Mouse (Mus musculus) forebrain, embryonic 11.5 days (tissue): ENCODE data around the gene Lcn3. TPM values are rescaled to one million over a fixed set of nuclear protein-coding genes. Genes with fewer than 3 reads are reported as not detected.

Source experiments
- ATAC-seq: fragments of 200-750 bp; cut with Nextera tagmentation; replicated peaks from 2 replicates; pipeline ENCODE4 v1.8.0; 2017; ENCODE audit warnings: moderate TSS enrichment; ENCODE audit not compliant: low FRiP score
- DNase-seq: peaks from one replicate; pipeline ENCODE4 v3.0.0-alpha.2; 2017; ENCODE audit warnings: low spot score
- H3K27ac ChIP-seq: fragments of 300-500 bp; sonication (generic); 2 replicates; pipeline ENCODE4 v1.5.1; 2014; ENCODE audit warnings: low read depth, low read length
- H3K27me3 ChIP-seq: fragments of 300-500 bp; sonication (generic); 2 replicates; pipeline ENCODE4 v1.6.1; 2014; ENCODE audit warnings: mild to moderate bottlenecking, low read length, mixed read lengths; ENCODE audit not compliant: control insufficient read depth, insufficient read depth
- H3K36me3 ChIP-seq: fragments of 300-500 bp; sonication (generic); 2 replicates; pipeline ENCODE4 v1.6.1; 2014; ENCODE audit warnings: mild to moderate bottlenecking, low read length, moderate library complexity, mixed read lengths; ENCODE audit not compliant: control insufficient read depth, insufficient read depth
- H3K4me1 ChIP-seq: fragments of 300-500 bp; sonication (generic); replicated peaks from 2 replicates; pipeline ENCODE4 v1.6.1; 2014; ENCODE audit warnings: low read length, mixed read lengths; ENCODE audit not compliant: control insufficient read depth, insufficient read depth
- H3K4me2 ChIP-seq: fragments of 300-500 bp; sonication (generic); 2 replicates; pipeline ENCODE4 v1.6.1; 2014; ENCODE audit warnings: low read depth, mild to moderate bottlenecking, low read length, moderate library complexity, mixed read lengths; ENCODE audit not compliant: severe bottlenecking
- H3K4me3 ChIP-seq: fragments of 300-500 bp; sonication (generic); 2 replicates; pipeline ENCODE4 v1.5.1; 2014; ENCODE audit warnings: low read depth, low read length
- H3K9ac ChIP-seq: fragments of 300-500 bp; sonication (generic); 2 replicates; pipeline ENCODE4 v1.6.1; 2014; ENCODE audit warnings: low read length
- H3K9me3 ChIP-seq: fragments of 300-500 bp; sonication (generic); 2 replicates; pipeline ENCODE4 v1.6.1; 2016; ENCODE audit warnings: low read length, mixed read lengths; ENCODE audit not compliant: control insufficient read depth
- WGBS: fragments of 180-500 bp; shearing (Covaris S2); extraction: QIAGEN DNeasy Blood & Tissue Kit; methylation state at CpG from one replicate; pipeline ENCODE4 v1.1.7; 2014; 5-methylcytosine and 5-hydroxymethylcytosine counted together
- polyA plus RNA-seq: library from polyadenylated mRNA; unstranded; fragments of >200 nt; fragmentation: Nextera tagmentation; extraction: Ambion mirVana; gene quantifications from 2 replicates; pipeline ENCODE4 v1.2.1, GENCODE M21; 2014

The Lcn3 gene
- polyA plus RNA-seq, 1 experiment from 2014 or later: not detected

DNA sequence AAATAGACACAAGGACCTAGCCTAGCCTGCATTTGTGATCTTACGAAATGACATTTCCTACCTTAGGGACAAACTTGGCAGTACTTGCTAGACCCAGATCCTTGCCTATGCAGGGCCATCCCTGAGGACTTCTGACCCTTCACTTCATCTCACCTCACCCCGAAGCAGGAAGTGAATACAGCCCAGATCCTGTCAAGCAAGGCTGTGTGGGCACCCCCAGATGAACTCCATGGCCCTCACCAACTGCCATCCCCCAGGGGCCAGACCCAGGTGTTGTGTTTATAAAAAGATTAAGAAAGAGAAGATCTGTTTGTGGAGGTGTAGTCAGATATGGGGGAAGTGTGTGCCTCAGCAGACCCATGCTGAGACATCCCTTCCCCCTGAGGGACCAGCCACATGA is 9.3 kb downstream of the Lcn3 start:
- H3K27me3 ChIP-seq: no peaks in the 10 kb centered on the region
- no peaks in the 10 kb centered on the region for H3K4me1 ChIP-seq
- H3K4me2 ChIP-seq: no peak overlapping the region
- no peaks in the 10 kb centered on the region for H3K9me3 ChIP-seq
- DNase-seq: no peak
- H3K9ac ChIP-seq: no peak overlapping the region
- 81% methylated on average over 2 of the region's 2 CpGs for WGBS
- H3K27ac ChIP-seq: no peak overlapping the region
- H3K4me3 ChIP-seq: no peak overlapping the region
- ATAC-seq: no peak
- H3K36me3 ChIP-seq: no peaks in the 10 kb centered on the region

DNA sequence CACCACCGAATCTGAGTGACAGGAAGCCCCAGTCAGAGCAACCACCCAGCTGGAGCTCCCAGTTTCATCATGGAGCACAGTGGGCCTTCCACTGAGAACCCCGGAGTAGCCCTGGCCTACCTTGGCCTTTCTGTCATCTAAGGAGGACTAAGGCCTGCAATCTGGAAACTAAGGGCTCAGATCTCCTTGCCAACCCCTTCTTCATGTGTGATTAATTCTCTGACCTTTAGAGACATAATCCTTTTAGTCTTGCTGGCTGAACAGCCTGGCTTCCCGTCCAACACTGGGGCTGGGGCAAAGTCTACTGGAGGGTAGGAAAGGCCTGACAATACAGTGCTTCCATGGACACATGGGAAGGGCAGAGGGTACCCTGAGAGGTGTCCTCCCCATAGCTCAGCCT is 10.6 kb downstream of the Lcn3 start:
- 62% methylated on average over 3 of the region's 3 CpGs for WGBS

DNA sequence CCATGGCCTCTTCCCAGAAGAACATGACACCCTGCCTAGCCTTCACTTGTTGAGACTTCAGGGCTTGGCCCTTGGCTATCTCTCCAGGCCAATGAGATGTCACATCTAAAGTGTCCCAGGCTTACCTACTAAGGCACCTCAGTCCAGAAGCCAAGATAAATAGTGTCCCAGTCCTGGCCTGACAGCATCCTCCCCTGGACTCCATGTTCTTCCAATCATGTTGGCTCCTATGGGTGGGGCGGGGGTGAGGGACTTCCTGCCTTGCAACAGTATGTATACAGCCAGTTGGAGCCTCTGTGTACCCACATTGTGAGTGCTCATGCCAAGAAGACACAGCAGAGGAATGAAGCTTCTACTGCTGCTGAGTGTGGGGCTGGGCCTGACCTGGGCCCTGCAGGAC is 11.3 kb downstream of the Lcn3 start, which contains the start of gene Lcn11:
Lcn11 (plus strand) TSS at position 301 of the 400 bp plus-strand sequence.
- H3K27me3 ChIP-seq: no peaks in the 10 kb centered on the region
- H3K36me3 ChIP-seq: no peaks in the 10 kb centered on the region
- no peak within 1 kb of the TSS for H3K9ac ChIP-seq
- no peak within 1 kb of the TSS for H3K4me3 ChIP-seq
- no peak within 1 kb of the TSS for H3K27ac ChIP-seq
- no peak for ATAC-seq
- no peak for DNase-seq
- WGBS: 96% methylated on average over 1 of the region's 1 CpGs
- no peaks in the 10 kb centered on the region for H3K4me1 ChIP-seq
- H3K9me3 ChIP-seq: no peaks in the 10 kb centered on the region
- no peak within 1 kb of the TSS for H3K4me2 ChIP-seq

More for the DNA sequence above, 10.6 kb downstream of the Lcn3 start:
- Histone ChIP-seq H3K9me3 (no peaks in the 10 kb centered on the region), H3K4me2 (no peak overlapping the region), H3K27ac (no peak overlapping the region), H3K9ac (no peak overlapping the region), H3K27me3 (no peaks in the 10 kb centered on the region), H3K36me3 (no peaks in the 10 kb centered on the region), H3K4me3 (no peak overlapping the region), H3K4me1 (no peaks in the 10 kb centered on the region)
- no peak for ATAC-seq
- no peak for DNase-seq

DNA sequence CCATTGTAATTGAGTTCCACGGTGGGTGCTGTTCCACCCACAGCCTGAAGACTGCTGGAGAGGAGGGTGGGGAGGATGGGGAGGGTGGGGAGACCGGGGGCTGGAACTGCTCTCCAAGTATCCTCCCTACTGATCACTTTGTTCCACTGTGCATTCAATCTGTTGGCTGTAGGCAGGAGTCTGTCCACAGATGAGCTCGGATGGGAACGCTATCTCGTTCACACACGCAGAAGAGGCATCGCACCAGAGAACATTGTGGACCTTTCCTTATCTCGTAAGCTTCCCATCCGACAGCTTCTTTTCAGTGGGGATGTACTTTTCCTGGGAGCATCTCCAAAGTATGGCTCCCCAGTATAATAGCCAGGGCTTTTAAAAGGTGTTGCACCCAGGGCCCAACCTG is 13.7 kb downstream of the Lcn3 start:
- H3K9me3 ChIP-seq: no peaks in the 10 kb centered on the region
- no peaks in the 10 kb centered on the region for H3K4me1 ChIP-seq
- no peaks in the 10 kb centered on the region for H3K27me3 ChIP-seq
- DNase-seq (no peak), ATAC-seq (no peak)
- H3K27ac ChIP-seq: no peak overlapping the region
- H3K4me3 ChIP-seq: no peak overlapping the region
- no peak overlapping the region for H3K9ac ChIP-seq
- WGBS: 91% methylated on average over 9 of the region's 9 CpGs
- no peaks in the 10 kb centered on the region for H3K36me3 ChIP-seq
- H3K4me2 ChIP-seq: no peak overlapping the region

DNA sequence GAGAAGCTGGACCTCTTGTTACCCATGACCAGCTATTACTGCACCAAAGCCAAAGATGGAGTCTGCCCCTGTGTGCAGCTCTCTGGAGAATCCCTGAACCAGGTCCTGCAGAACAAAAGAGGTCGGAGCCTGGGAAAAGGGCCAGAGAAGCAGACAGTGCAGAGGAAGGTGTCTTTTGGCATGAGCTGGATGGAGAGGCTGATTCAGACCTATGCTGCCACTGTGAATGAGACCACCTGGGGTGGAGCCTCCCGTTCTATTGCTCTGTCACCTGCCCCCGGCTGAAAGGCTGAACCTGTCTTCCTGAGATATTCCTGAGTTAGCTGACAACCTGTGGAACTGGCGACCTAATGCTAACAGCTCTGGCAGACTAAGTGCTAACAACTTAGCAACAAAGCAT is 15.6 kb downstream of the Lcn3 start:
- WGBS: 72% methylated on average over 4 of the region's 4 CpGs
- H3K4me3 ChIP-seq: no peak overlapping the region
- no peaks in the 10 kb centered on the region for H3K36me3 ChIP-seq
- no peaks in the 10 kb centered on the region for H3K27me3 ChIP-seq
- ATAC-seq (no peak), DNase-seq (no peak)
- H3K4me2 ChIP-seq: no peak overlapping the region
- H3K27ac ChIP-seq: no peak overlapping the region
- no peaks in the 10 kb centered on the region for H3K9me3 ChIP-seq
- no peaks in the 10 kb centered on the region for H3K4me1 ChIP-seq
- no peak overlapping the region for H3K9ac ChIP-seq

DNA sequence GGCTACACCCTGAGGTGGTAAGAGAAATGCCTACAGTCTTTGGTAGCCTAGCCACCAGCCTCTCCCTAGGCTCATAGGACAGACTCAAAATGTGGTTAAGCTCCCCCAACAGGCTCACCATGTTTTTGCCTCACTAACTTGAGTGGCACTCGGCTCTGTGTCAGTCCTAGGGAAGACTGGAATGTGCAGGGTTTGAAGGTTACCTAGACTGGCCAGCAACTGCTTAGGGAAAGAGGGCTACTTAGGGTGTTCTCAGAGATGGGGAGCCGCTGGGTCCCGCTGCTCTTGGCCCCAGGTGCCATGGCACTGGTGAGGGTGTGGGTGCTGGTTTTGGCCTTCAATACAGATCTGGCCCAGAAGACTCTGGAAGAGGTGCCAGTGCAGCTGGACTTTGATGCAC is 16.6 kb downstream of the Lcn3 start, which contains the start of gene Gm13539:
Gm13539 (plus strand) TSS at position 301 of the 400 bp plus-strand sequence.
- Histone ChIP-seq H3K27me3 (no peaks in the 10 kb centered on the region), H3K36me3 (no peaks in the 10 kb centered on the region)
- ATAC-seq: no peak

DNA sequence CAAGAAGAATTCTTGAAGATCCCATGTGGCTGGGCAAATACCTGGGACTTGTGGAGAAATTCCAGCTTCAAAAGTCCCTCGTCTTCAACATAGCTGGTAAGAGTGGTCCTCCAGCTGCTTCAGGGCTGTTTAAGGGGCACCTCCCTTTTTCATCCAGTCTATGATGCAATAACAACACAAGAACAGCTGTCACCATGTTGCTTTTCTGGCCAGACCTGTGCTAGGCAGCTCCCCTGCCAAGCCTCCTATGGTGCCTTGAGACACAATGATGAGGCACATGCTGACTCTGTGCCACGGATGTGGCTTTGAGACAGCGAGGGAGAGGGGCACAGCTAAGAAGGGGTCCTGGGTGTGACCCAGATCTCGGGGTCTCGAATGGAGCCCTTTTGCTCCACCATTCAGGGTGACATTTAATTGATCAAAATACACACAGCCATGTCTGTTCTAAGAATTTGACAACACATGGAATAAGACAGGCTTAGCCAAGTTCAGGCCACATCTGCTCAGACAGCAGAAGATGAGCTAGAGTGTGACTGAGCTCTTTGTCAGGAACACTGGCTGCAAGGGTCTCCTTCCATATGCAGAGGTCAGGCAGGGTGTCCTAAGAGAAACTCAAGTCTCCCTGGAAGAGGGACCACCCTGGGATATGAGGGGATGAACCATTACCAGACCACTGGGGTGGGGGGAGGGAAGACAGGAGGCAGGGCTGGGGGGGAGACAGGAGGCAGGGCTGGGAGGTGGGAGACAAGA is 20.4 kb downstream of the Lcn3 start:
- ATAC-seq (no peak), DNase-seq (no peak)
- Histone ChIP-seq H3K4me3 (no peak overlapping the region), H3K27ac (no peak overlapping the region), H3K4me1 (no peaks in the 10 kb centered on the region), H3K36me3 (no peaks in the 10 kb centered on the region), H3K9ac (no peak overlapping the region), H3K27me3 (no peaks in the 10 kb centered on the region), H3K9me3 (no peaks in the 10 kb centered on the region), H3K4me2 (no peak overlapping the region)
- WGBS: 83% methylated on average over 5 of the region's 5 CpGs

More for the DNA sequence above, 16.6 kb downstream of the Lcn3 start, which contains the start of gene Gm13539:
- DNase-seq: no peak
- Histone ChIP-seq H3K27ac (no peak within 1 kb of the TSS), H3K4me3 (no peak within 1 kb of the TSS), H3K4me1 (no peaks in the 10 kb centered on the region), H3K9me3 (no peaks in the 10 kb centered on the region), H3K4me2 (no peak within 1 kb of the TSS), H3K9ac (no peak within 1 kb of the TSS)
- WGBS: 88% methylated on average over 3 of the region's 3 CpGs

DNA sequence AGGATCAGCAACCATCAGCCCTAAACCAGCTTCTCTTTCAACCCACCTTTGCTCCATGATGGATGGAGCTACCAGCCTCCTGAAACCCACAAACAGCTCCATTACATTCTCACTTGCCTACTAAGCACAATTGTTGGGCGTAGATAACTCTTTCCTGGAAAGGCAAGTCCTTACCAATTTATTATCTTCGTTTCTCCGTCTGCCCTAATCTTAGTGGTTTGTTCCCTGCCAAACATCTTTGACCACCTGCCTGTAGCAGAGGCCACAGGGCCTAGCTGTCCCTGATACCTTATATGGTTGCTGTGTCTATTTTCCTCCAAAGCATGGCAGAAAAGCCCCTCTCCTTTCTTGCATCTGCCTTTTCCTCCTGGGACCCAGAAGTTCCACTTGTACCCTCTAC is 23.7 kb downstream of the Lcn3 start:
- 91% methylated on average over 3 of the region's 3 CpGs for WGBS
- Histone ChIP-seq H3K4me2 (no peak overlapping the region), H3K36me3 (no peaks in the 10 kb centered on the region), H3K4me3 (no peak overlapping the region), H3K27ac (no peak overlapping the region), H3K9me3 (no peaks in the 10 kb centered on the region), H3K9ac (no peak overlapping the region), H3K27me3 (no peaks in the 10 kb centered on the region), H3K4me1 (no peaks in the 10 kb centered on the region)
- DNase-seq (no peak), ATAC-seq (no peak)

DNA sequence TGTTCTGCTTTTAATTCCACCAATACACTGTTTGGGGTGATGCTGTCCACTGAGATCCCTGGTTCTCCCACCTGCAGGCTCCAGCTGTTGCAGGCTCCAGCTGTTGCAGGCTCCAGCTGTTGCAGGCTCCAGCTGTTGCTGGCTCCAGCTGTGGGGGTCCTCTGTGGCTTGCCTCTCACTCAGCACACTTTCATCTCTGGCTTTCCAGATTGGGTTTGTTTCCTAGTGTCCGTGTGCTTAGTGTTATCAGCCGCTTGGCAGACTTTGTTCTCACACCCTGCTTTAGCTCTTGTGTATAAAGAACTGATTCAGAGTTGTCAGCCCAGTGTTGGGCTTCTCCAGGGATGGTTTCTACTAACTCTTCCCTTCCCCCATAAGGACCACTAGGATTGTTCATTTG is 32.3 kb downstream of the Lcn3 start:
- WGBS: 63% methylated on average over 2 of the region's 2 CpGs
- no peak for ATAC-seq
- no peak overlapping the region for H3K27ac ChIP-seq
- DNase-seq: no peak
- no peaks in the 10 kb centered on the region for H3K9me3 ChIP-seq
- no peak overlapping the region for H3K9ac ChIP-seq
- H3K4me3 ChIP-seq: no peak overlapping the region
- no peaks in the 10 kb centered on the region; the same call in 1 of the 2 replicates for H3K4me1 ChIP-seq
- H3K27me3 ChIP-seq: no peaks in the 10 kb centered on the region
- no peak overlapping the region for H3K4me2 ChIP-seq
- no peaks in the 10 kb centered on the region for H3K36me3 ChIP-seq
